Mouse (Mus musculus) embryonic facial prominence, embryonic 10.5 days (tissue): Measurements from ENCODE around the gene Agmat. TPM values are rescaled to one million over a fixed set of nuclear protein-coding genes. Genes with fewer than 3 reads are reported as not detected.
"Not testable (repeated sequence)": the region's sequence is repeated elsewhere in the genome, so short reads cannot be mapped to it uniquely, and the experiment has no call there.

ENCODE experiments used
- DNase-seq: peaks from one replicate; pipeline ENCODE4 v3.0.0-alpha.2; 2017; ENCODE audit warnings: low spot score
- H3K27ac ChIP-seq: fragments of 300-500 bp; sonication (generic); replicated peaks from 2 replicates; pipeline ENCODE4 v1.5.1; 2016; ENCODE audit warnings: mild to moderate bottlenecking
- H3K27me3 ChIP-seq: fragments of 300-500 bp; sonication (generic); replicated peaks from 2 replicates; pipeline ENCODE4 v1.6.1; 2016; ENCODE audit warnings: low read depth, mild to moderate bottlenecking; ENCODE audit not compliant: poor library complexity, severe bottlenecking
- H3K36me3 ChIP-seq: fragments of 300-500 bp; sonication (generic); replicated peaks from 2 replicates; pipeline ENCODE4 v1.6.1; 2016; ENCODE audit warnings: mild to moderate bottlenecking, moderate library complexity
- H3K4me1 ChIP-seq: fragments of 300-500 bp; sonication (generic); 2 replicates; pipeline ENCODE4 v1.6.1; 2016
- H3K4me3 ChIP-seq: fragments of 300-500 bp; sonication (generic); 2 replicates; pipeline ENCODE4 v1.5.1; 2016; ENCODE audit warnings: mild to moderate bottlenecking, moderate library complexity
- H3K9me3 ChIP-seq: fragments of 300-500 bp; sonication (generic); 2 replicates; pipeline ENCODE4 v1.6.1; 2016; ENCODE audit warnings: mild to moderate bottlenecking
- WGBS: fragments of 180-500 bp; shearing (Covaris S2); methylation state at CpG from one replicate; pipeline ENCODE4 v1.1.7; 2016; 5-methylcytosine and 5-hydroxymethylcytosine counted together
- polyA plus RNA-seq: library from polyadenylated mRNA; unstranded; fragments of >200 nt; fragmentation: Nextera tagmentation; extraction: Ambion mirVana; gene quantifications from 2 replicates; pipeline ENCODE4 v1.2.1, GENCODE M21; 2016

Gene Agmat
- polyA plus RNA-seq, 1 experiment from 2014 or later: not detected

- H3K4me1 ChIP-seq: no peaks in the 10 kb centered on the region
- no peaks in the 10 kb centered on the region for H3K9me3 ChIP-seq
- no peak overlapping the region for H3K27ac ChIP-seq
- H3K4me3 ChIP-seq: no peak overlapping the region
- 94% methylated on average over 8 of the region's 8 CpGs for WGBS
- DNase-seq: no peak
- H3K36me3 ChIP-seq: peaks cover 95% of the 10 kb centered on the region
- H3K27me3 ChIP-seq: no peaks in the 10 kb centered on the region
Observed at GRCm38 (mm10) chr4:141766316-141766667, 19.8 kb downstream of the Agmat start.

GRCm38 (mm10) chr4:141766668-141767352, 20.3 kb downstream of the Agmat start:
- no peaks in the 10 kb centered on the region for H3K27me3 ChIP-seq
- H3K4me1 ChIP-seq: no peaks in the 10 kb centered on the region
- H3K36me3 ChIP-seq: peaks cover 96% of the 10 kb centered on the region
- no peak for DNase-seq
- WGBS: 84% methylated on average over 19 of the region's 19 CpGs
- H3K9me3 ChIP-seq: no peaks in the 10 kb centered on the region
- H3K4me3 ChIP-seq: no peak overlapping the region
- no peak overlapping the region for H3K27ac ChIP-seq

GRCm38 (mm10) chr4:141767353-141768036, 21.0 kb downstream of the Agmat start:
- Histone ChIP-seq H3K36me3 (peaks cover 96% of the 10 kb centered on the region), H3K4me3 (no peak overlapping the region), H3K27me3 (no peaks in the 10 kb centered on the region), H3K9me3 (no peaks in the 10 kb centered on the region), H3K4me1 (no peaks in the 10 kb centered on the region), H3K27ac (no peak overlapping the region)
- 79% methylated on average over 19 of the region's 19 CpGs for WGBS
- DNase-seq: no peak

- DNase-seq: no peak
- Histone ChIP-seq H3K27me3 (no peaks in the 10 kb centered on the region), H3K27ac (no peak overlapping the region), H3K4me1 (no peaks in the 10 kb centered on the region), H3K36me3 (peaks cover 96% of the 10 kb centered on the region), H3K9me3 (no peaks in the 10 kb centered on the region), H3K4me3 (no peak overlapping the region)
- 95% methylated on average over 8 of the region's 8 CpGs for whole genome bisulfite sequencing
Observed at GRCm38 (mm10) chr4:141769501-141770160, 23.2 kb downstream of the Agmat start.

GRCm38 (mm10) chr4:141771823-141772222, 25.4 kb downstream of the Agmat start:
- Histone ChIP-seq H3K4me3 (no peak overlapping the region), H3K9me3 (no peaks in the 10 kb centered on the region), H3K36me3 (peaks cover 99% of the 10 kb centered on the region), H3K4me1 (no peaks in the 10 kb centered on the region), H3K27me3 (no peaks in the 10 kb centered on the region), H3K27ac (no peak overlapping the region)
- DNase-seq: no peak
- 96% methylated on average over 8 of the region's 8 CpGs for WGBS

- H3K4me3 ChIP-seq, DNase-seq, H3K27me3 ChIP-seq, H3K27ac ChIP-seq, H3K4me1 ChIP-seq, H3K9me3 ChIP-seq: not testable (repeated sequence)
- peaks cover 98% of the 10 kb centered on the region for H3K36me3 ChIP-seq
- 80% methylated on average over 4 of the region's 4 CpGs for WGBS
Observed at GRCm38 (mm10) chr4:141773019-141773418, 26.5 kb downstream of the Agmat start.

- DNase-seq: no peak
Observed at GRCm38 (mm10) chr4:141779828-141780227, 33.4 kb downstream of the Agmat start.

GRCm38 (mm10) chr4:141781201-141781985, 34.9 kb downstream of the Agmat start:
- H3K27ac ChIP-seq: no peak overlapping the region
- DNase-seq: no peak
- H3K9me3 ChIP-seq: no peaks in the 10 kb centered on the region
- no peaks in the 10 kb centered on the region for H3K4me1 ChIP-seq
- no peak overlapping the region for H3K4me3 ChIP-seq
- H3K27me3 ChIP-seq: no peaks in the 10 kb centered on the region
- H3K36me3 ChIP-seq: peaks cover 97% of the 10 kb centered on the region
- 95% methylated on average over 8 of the region's 8 CpGs for WGBS

More at GRCm38 (mm10) chr4:141779828-141780227, 33.4 kb downstream of the Agmat start:
- no peak overlapping the region for H3K27ac ChIP-seq
- H3K4me1 ChIP-seq: no peaks in the 10 kb centered on the region
- H3K4me3 ChIP-seq: no peak overlapping the region
- peaks cover 98% of the 10 kb centered on the region for H3K36me3 ChIP-seq
- no peaks in the 10 kb centered on the region for H3K27me3 ChIP-seq
- WGBS: 91% methylated on average over 8 of the region's 8 CpGs
- H3K9me3 ChIP-seq: no peaks in the 10 kb centered on the region

- H3K27ac ChIP-seq: no peak overlapping the region
- H3K4me1 ChIP-seq: peaks cover 4% of the 10 kb centered on the region
- no peak for DNase-seq
- no peaks in the 10 kb centered on the region for H3K27me3 ChIP-seq
- no peaks in the 10 kb centered on the region for H3K9me3 ChIP-seq
- WGBS: 90% methylated on average over 5 of the region's 5 CpGs
- peaks cover 82% of the 10 kb centered on the region for H3K36me3 ChIP-seq
- H3K4me3 ChIP-seq: no peak overlapping the region
Observed at GRCm38 (mm10) chr4:141784835-141785234, 38.4 kb downstream of the Agmat start.

- no peaks in the 10 kb centered on the region for H3K27me3 ChIP-seq
- DNase-seq: no peak
- no peak overlapping the region for H3K27ac ChIP-seq
- no peak overlapping the region for H3K4me3 ChIP-seq
- WGBS: 85% methylated on average over 13 of the region's 13 CpGs
- H3K9me3 ChIP-seq: no peaks in the 10 kb centered on the region
- peaks cover 11% of the 10 kb centered on the region for H3K4me1 ChIP-seq
- peaks cover 69% of the 10 kb centered on the region for H3K36me3 ChIP-seq
Observed at GRCm38 (mm10) chr4:141786141-141786540, 39.7 kb downstream of the Agmat start.

GRCm38 (mm10) chr4:141787046-141787445, 40.6 kb downstream of the Agmat start:
- Histone ChIP-seq H3K4me1 (peaks cover 12% of the 10 kb centered on the region), H3K27me3 (no peaks in the 10 kb centered on the region), H3K4me3 (no peak overlapping the region), H3K27ac (no peak overlapping the region), H3K9me3 (no peaks in the 10 kb centered on the region), H3K36me3 (peaks cover 60% of the 10 kb centered on the region)
- no peak for DNase-seq
- WGBS: 85% methylated on average over 6 of the region's 6 CpGs

- H3K9me3 ChIP-seq: no peaks in the 10 kb centered on the region
- no peak overlapping the region for H3K4me3 ChIP-seq
- no peaks in the 10 kb centered on the region for H3K27me3 ChIP-seq
- DNase-seq: no peak
- no peak overlapping the region for H3K27ac ChIP-seq
- peaks cover 56% of the 10 kb centered on the region for H3K36me3 ChIP-seq
- WGBS: 93% methylated on average over 7 of the region's 7 CpGs
- peaks cover 12% of the 10 kb centered on the region for H3K4me1 ChIP-seq
Observed at GRCm38 (mm10) chr4:141787462-141787861, 41.0 kb downstream of the Agmat start.
